Mouse (Mus musculus) cerebellum, postnatal 4 days (tissue): ENCODE measurements at regions not wholly inside any gene's neighbourhood (a gene's known extent, or its start where the extent isn't known, plus 50 kb on each side); places are given as distances from the start of the nearest gene placed in this dataset.

Experiments used
- DNase-seq, 2 experiments: peaks; one replicate each; pipeline ENCODE4 v3.0.0; 2022; ENCODE audit warnings: low spot score in 2 of 2, mixed read lengths in 1 of 2

GRCm38 (mm10) chr19:14035371-14035770 lies 122.0 kb downstream of the Olfr1505 start:
- no peak for DNase-seq

GRCm38 (mm10) chr19:14035785-14036184 lies 122.5 kb downstream of the Olfr1505 start:
- no peak for DNase-seq

- DNase-seq = no peak
These were observed 123.4 kb downstream of the Olfr1505 start for GRCm38 (mm10) chr19:14036750-14037149.

GRCm38 (mm10) chr19:14042753-14043152 lies 129.4 kb downstream of the Olfr1505 start:
- no peak for DNase-seq

- no peak for DNase-seq
These were observed 132.1 kb downstream of the Olfr1505 start for GRCm38 (mm10) chr19:14045456-14045855.

- DNase-seq = no peak
These were observed 138.7 kb downstream of the Olfr1505 start for GRCm38 (mm10) chr19:14052052-14052451.

- no peak for DNase-seq
These were observed 167.2 kb downstream of the Olfr1505 start for GRCm38 (mm10) chr19:14080538-14080937.

- DNase-seq = no peak
These were observed 171.4 kb downstream of the Olfr1505 start for GRCm38 (mm10) chr19:14084726-14085125.

DNA sequence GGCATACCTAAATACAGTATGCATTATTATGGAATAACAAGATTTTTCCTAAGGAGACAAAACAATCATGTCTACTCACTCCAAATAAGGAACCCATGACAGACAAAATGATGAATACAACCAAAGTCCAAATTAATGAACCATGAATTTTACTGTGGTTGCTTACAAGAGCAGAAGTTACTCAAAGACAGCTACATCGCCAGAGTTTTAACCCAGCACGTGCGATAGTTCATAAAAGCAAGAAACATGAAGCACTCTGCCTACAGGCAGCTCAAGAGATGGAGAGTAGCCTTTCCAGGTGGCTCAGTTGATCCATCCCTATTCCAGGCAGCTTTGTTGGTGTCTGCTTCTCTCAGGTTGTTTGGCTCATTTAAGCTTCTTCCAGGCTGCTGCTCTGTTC lies 176.8 kb downstream of the Olfr1505 start:
- DNase-seq = no peak

DNA sequence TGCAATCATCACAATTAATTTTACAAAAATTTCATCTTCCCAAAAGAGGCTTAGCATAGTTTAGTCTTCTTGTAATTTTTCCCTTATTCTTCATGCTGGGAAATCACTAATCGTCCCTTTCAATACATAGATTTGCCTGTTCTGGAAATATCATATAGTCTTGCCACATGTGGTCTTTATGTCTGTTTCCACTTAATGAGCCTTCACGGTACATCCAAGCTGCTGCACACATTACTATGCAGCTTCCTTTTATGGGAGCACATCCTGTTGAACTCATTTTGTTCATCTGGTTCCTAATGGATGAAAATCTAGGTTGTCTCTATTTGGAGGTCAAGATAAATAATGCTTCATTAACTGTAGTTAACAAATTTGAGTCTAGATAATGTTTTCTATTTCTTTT lies 180.9 kb downstream of the Olfr1505 start:
- DNase-seq = no peak

DNA sequence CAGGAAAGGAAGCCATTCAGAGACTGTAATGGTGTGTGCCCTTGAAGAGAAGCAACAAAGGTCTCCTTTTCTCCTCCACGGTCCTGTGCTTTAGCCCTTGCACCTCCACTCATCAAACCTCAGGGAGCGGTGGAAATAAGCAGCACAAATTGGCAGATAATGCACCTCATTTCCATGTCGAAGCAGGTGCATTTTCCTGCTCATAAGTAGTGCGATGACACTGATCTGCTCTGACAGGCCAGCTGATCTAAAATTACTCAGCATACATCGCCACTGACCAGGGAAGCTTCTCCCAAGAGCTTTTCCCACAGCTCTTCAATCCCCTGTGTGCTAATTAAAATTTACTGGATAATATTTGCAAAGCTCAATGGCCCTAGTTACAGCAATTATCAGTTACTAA lies 182.9 kb downstream of the Olfr1505 start:
- peak in 1 of 2 experiments; percentile 15 for DNase-seq

DNA sequence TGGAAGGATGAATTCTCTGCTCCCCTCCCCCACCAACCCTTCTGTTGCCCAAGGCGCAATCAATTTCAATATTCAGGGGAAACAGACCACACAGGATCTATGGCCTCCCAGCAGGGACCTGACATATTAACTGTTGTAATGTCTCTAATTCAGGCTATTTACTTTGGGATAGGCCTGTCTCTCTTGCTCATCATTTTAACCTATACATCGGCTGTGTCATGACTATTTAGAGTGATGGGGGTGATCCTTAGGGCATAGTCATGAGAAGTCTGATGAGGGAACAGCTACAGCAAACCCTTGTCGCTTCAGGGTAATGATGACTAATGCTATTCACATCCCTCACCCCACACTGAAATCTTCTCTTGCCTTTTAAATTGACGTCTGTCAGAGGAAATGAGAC lies 195.8 kb downstream of the Olfr1505 start:
- DNase-seq = no peak

DNA sequence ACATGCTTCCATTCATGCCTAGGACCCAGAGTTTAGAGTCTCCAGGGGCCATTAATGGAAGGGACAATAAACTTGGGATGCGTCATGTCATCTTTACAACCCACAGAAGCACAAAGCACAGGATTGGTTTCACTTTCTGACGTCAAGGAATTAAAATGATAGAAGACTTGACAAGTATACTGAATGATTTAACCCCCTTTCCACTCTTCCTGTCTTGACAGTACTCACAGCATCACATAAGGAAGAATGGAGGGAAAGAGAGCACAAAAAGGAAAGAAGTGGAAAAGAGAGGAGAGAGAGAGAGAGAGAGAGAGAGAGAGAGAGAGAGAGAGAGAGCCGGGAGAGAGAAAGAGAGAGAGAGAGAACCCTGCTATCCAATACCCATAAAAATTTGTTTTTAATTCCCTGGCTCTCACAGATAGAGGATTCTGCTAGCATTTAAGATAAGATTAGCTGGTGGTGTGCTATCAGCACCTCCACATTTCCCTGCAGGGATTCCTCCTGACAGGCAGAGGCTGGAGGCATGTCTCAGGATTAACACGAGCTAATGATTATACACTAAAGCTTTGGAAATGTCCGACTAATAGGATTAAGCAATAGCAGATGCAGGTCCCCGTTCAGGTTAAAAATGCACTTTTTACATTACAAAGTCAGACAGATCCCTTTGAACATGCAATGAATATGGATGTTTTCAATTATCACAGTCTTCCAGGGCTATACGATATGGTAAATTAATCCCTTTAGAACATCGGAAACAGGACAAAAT lies 210.2 kb downstream of the Olfr1505 start:
- DNase-seq = no peak

GRCm38 (mm10) chr19:14124250-14124827 lies 211.0 kb downstream of the Olfr1505 start:
- DNase-seq = no peak

- DNase-seq = no peak
These were observed 211.7 kb downstream of the Olfr1505 start for GRCm38 (mm10) chr19:14124986-14125385.

DNA sequence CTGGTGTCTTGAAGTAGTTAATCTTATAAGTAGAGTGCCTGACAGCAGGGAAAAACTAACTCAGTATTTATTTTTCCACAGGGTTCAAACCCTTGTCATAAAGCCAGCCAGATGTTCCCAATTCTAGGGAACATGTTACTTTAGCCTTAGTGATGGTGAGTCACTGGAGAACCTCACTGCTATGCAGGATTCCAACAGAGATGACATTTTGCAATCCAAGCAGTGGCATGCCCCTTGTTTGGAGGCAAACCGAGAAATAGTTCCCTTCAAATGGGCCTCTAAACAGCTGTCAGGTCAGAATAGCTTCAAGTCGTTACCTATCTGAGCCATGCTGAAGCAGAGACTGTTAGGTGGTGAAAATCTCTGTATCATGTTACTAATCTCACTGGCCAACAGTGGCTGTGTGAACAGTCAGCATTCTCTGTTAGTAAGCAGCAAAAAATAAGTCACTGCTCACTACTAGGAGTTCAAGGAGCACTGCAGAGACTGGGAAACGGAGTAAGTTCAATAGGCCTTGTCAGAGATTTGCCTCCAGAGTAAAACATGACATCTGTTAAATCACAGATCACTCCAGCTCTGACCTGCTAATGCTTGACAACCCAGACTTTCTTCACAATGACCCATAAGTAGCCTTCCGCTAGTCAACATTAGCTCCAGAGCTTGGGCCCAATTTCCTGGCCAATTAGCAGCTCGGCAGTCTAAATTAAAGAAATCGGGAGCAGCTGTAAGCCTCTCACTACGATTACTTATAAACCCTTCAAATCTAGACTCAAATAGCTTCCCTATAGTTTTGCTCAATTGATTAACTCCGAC lies 215.3 kb downstream of the Olfr1505 start:
- no peak for DNase-seq

- no peak for DNase-seq
These were observed 247.9 kb downstream of the Olfr1505 start for GRCm38 (mm10) chr19:14161217-14161616.

DNA sequence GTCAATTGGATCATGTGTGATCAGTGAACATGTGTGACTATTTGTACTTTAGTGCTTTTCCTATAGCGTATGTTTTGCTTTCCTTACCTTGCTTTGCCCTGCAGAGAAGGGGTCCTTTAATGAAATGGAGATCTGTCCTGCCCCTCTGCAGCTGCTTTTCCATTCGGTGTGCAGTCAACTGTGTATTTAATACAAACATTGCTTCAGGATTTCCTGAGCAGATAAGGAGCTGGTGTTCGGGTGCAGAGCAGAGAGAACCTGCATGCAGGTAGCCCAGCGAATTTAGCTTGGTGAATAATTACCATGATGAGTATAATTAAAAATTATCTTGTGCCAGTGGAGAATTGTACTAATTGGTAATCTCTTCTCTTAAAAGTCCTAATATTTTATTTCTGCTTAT lies 249.4 kb downstream of the Olfr1505 start:
- no peak for DNase-seq

GRCm38 (mm10) chr19:14165775-14166174 lies 252.4 kb downstream of the Olfr1505 start:
- DNase-seq = no peak

DNA sequence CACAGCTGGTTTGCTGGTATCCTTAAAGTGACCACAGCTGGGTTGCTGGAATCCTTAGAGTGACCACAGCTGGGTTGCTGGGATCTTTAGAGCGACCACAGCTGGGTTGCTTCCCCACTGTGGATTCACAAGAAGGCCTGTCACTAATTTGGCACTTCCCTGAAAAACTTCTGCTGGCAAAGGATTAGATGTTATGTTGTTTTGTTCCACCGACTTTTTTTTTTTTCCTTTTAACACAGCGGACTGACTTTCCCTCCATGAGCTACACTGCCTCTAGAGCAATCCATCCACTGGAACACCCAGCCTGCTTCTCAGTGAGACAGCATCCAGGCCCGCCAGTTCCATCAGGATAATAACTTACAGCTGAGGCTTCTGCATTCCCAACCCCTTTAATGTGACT lies 266.9 kb downstream of the Olfr1505 start:
- no peak for DNase-seq

- DNase-seq = no peak
These were observed 267.6 kb downstream of the Olfr1505 start for GRCm38 (mm10) chr19:14180956-14181355.

DNA sequence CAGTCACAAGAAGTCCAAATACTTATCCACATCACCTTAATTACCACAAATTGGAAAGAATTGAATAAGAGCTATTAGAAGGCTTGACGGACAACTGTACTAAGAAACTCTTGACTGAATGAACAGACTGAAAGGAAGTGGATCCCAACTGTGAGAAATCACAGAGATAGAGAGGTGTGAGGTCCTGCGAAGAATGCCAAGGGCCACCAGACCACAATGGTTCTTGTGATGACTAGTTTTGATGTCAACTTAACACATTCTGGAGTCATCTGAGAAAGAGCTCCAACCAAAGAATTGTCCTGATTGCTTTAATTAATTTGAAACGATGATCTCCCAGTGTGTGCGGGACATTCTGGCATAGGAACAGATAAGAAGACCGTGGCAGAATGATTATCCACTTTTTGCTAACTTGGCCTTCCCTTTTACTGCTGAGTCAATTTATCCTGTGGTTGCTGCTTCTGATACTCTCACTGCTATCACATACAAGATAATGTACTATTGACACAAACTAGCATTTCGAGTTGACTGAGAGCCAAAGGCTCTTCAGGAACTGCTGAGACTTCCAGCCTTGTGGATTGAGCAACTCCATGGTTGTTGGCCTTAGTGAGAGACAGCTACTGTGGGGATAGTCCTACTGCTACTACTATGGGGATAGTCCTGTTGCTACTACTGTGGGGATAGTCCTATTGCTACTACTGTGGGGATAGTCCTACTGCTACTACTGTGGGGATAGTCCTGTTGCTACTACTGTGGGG lies 268.5 kb downstream of the Olfr1505 start:
- DNase-seq = no peak
